Mouse (Mus musculus): ENCODE measurements at regions not wholly inside any gene's neighbourhood (a gene's known extent, or its start where the extent isn't known, plus 50 kb on each side); places are given as distances from the start of the nearest gene placed in this dataset.

- TF ChIP-seq MYOG (IDR thresholded peaks at IDR 0.05; ENCODE audit: control insufficient read depth in 1 of 3, insufficient read depth in 1 of 3, insufficient read length in 2 of 3, low read depth in 2 of 3), result no peak
- Histone ChIP-seq H3ac (ENCODE audit: control insufficient read depth, insufficient read length) (no peak overlapping the region), H3K4me2 (ENCODE audit: low read depth) (no peak overlapping the region)
These were observed 108.8 kb downstream of the Gm10295 start for GRCm38 (mm10) chr7:71242379-71242911.

GRCm38 (mm10) chr7:71239207-71239606 is 112.1 kb downstream of the Gm10295 start:
- H3K27me3 ChIP-seq (ENCODE audit: control insufficient read depth, insufficient read depth, insufficient read length), result no peaks in the 10 kb centered on the region
- TF ChIP-seq TCF12 (IDR thresholded peaks at IDR 0.05; ENCODE audit: insufficient read depth, poor library complexity, severe bottlenecking) (no peak), POLR2A (IDR thresholded peaks at IDR 0.05; ENCODE audit: insufficient read length, low read depth) (no peak), MYOG (IDR thresholded peaks at IDR 0.05; ENCODE audit: control insufficient read depth in 1 of 3, insufficient read depth in 1 of 3, insufficient read length in 2 of 3, low read depth in 2 of 3) (no peak), MAX (IDR thresholded peaks at IDR 0.05; ENCODE audit: low read depth) (no peak), USF1 (IDR thresholded peaks at IDR 0.05; ENCODE audit: low read depth) (no peak), CEBPB (IDR thresholded peaks at IDR 0.05; ENCODE audit: insufficient read depth, poor library complexity, severe bottlenecking) (no peak), POLR2AphosphoS2 (IDR thresholded peaks at IDR 0.05; ENCODE audit: insufficient read length, low read depth) (no peak), TCF3 (IDR thresholded peaks at IDR 0.05; ENCODE audit: insufficient read length, low read depth) (no peak), SRF (IDR thresholded peaks at IDR 0.05; ENCODE audit: control insufficient read depth, insufficient read length, low read depth) (no peak), E2F4 (IDR thresholded peaks at IDR 0.05; ENCODE audit: insufficient read depth) (no peak), REST (IDR thresholded peaks at IDR 0.05; ENCODE audit: insufficient read depth, insufficient read length) (no peak), MYOD1 (IDR thresholded peaks at IDR 0.05; ENCODE audit: control insufficient read depth in 1 of 3, insufficient read length in 2 of 3, low read depth in 2 of 3) (no peak)
- H3K4me2 ChIP-seq (ENCODE audit: low read depth), result no peak overlapping the region

More at GRCm38 (mm10) chr7:71242379-71242911, 108.8 kb downstream of the Gm10295 start:
- no peaks in the 10 kb centered on the region for H3K79me2 ChIP-seq (ENCODE audit: control insufficient read depth, insufficient read depth)
- H3K27me3 ChIP-seq (ENCODE audit: control insufficient read depth, insufficient read depth, insufficient read length), result no peaks in the 10 kb centered on the region
- no peaks in the 10 kb centered on the region for H3K36me3 ChIP-seq (ENCODE audit: control insufficient read depth, insufficient read depth)
- H3K4me3 ChIP-seq, result no peak overlapping the region

GRCm38 (mm10) chr7:71236334-71236733 is 115.0 kb downstream of the Gm10295 start:
- Histone ChIP-seq H3K36me3 (ENCODE audit: control insufficient read depth, insufficient read depth) (no peaks in the 10 kb centered on the region), H3K79me2 (ENCODE audit: control insufficient read depth, insufficient read depth) (no peaks in the 10 kb centered on the region), H3K4me3 (no peak overlapping the region), H3ac (ENCODE audit: control insufficient read depth, insufficient read length) (no peak overlapping the region), H3K4me2 (ENCODE audit: low read depth) (no peak overlapping the region), H3K27me3 (ENCODE audit: control insufficient read depth, insufficient read depth, insufficient read length) (no peaks in the 10 kb centered on the region)
- no peak for TF ChIP-seq CEBPB (IDR thresholded peaks at IDR 0.05; ENCODE audit: insufficient read depth, poor library complexity, severe bottlenecking)
- TF ChIP-seq POLR2AphosphoS2 (IDR thresholded peaks at IDR 0.05; ENCODE audit: insufficient read length, low read depth), result no peak
- no peak for TF ChIP-seq E2F4 (IDR thresholded peaks at IDR 0.05; ENCODE audit: insufficient read depth)
- no peak for TF ChIP-seq REST (IDR thresholded peaks at IDR 0.05; ENCODE audit: insufficient read depth, insufficient read length)
- TF ChIP-seq USF1 (IDR thresholded peaks at IDR 0.05; ENCODE audit: low read depth), result no peak
- no peak for TF ChIP-seq TCF12 (IDR thresholded peaks at IDR 0.05; ENCODE audit: insufficient read depth, poor library complexity, severe bottlenecking)
- TF ChIP-seq TCF3 (IDR thresholded peaks at IDR 0.05; ENCODE audit: insufficient read length, low read depth), result no peak
- TF ChIP-seq MAX (IDR thresholded peaks at IDR 0.05; ENCODE audit: low read depth), result no peak
- no peak for TF ChIP-seq MYOG (IDR thresholded peaks at IDR 0.05; ENCODE audit: control insufficient read depth in 1 of 3, insufficient read depth in 1 of 3, insufficient read length in 2 of 3, low read depth in 2 of 3)
- no peak for TF ChIP-seq MYOD1 (IDR thresholded peaks at IDR 0.05; ENCODE audit: control insufficient read depth in 1 of 3, insufficient read length in 2 of 3, low read depth in 2 of 3)
- TF ChIP-seq SRF (IDR thresholded peaks at IDR 0.05; ENCODE audit: control insufficient read depth, insufficient read length, low read depth), result no peak
- TF ChIP-seq POLR2A (IDR thresholded peaks at IDR 0.05; ENCODE audit: insufficient read length, low read depth), result no peak

More at GRCm38 (mm10) chr7:71239207-71239606, 112.1 kb downstream of the Gm10295 start:
- H3K36me3 ChIP-seq (ENCODE audit: control insufficient read depth, insufficient read depth), result no peaks in the 10 kb centered on the region
- H3K79me2 ChIP-seq (ENCODE audit: control insufficient read depth, insufficient read depth), result no peaks in the 10 kb centered on the region
- H3ac ChIP-seq (ENCODE audit: control insufficient read depth, insufficient read length), result no peak overlapping the region
- H3K4me3 ChIP-seq, result no peak overlapping the region

GRCm38 (mm10) chr7:71234176-71234769 is 117.0 kb downstream of the Gm10295 start:
- Histone ChIP-seq H3K79me2 (ENCODE audit: control insufficient read depth, insufficient read depth) (no peaks in the 10 kb centered on the region), H3K4me2 (ENCODE audit: low read depth) (no peak overlapping the region)

More at GRCm38 (mm10) chr7:71234176-71234769, 117.0 kb downstream of the Gm10295 start:
- Histone ChIP-seq H3K27me3 (ENCODE audit: control insufficient read depth, insufficient read depth, insufficient read length) (no peaks in the 10 kb centered on the region), H3ac (ENCODE audit: control insufficient read depth, insufficient read length) (no peak overlapping the region), H3K36me3 (ENCODE audit: control insufficient read depth, insufficient read depth) (no peaks in the 10 kb centered on the region), H3K4me3 (no peak overlapping the region)
- TF ChIP-seq CEBPB (IDR thresholded peaks at IDR 0.05; ENCODE audit: insufficient read depth, poor library complexity, severe bottlenecking), result no peak
- no peak for TF ChIP-seq TCF3 (IDR thresholded peaks at IDR 0.05; ENCODE audit: insufficient read length, low read depth)
- TF ChIP-seq MYOD1 (IDR thresholded peaks at IDR 0.05; ENCODE audit: control insufficient read depth in 1 of 3, insufficient read length in 2 of 3, low read depth in 2 of 3), result no peak
- TF ChIP-seq TCF12 (IDR thresholded peaks at IDR 0.05; ENCODE audit: insufficient read depth, poor library complexity, severe bottlenecking), result no peak
- no peak for TF ChIP-seq E2F4 (IDR thresholded peaks at IDR 0.05; ENCODE audit: insufficient read depth)
- TF ChIP-seq POLR2AphosphoS2 (IDR thresholded peaks at IDR 0.05; ENCODE audit: insufficient read length, low read depth), result no peak
- no peak for TF ChIP-seq POLR2A (IDR thresholded peaks at IDR 0.05; ENCODE audit: insufficient read length, low read depth)
- no peak for TF ChIP-seq SRF (IDR thresholded peaks at IDR 0.05; ENCODE audit: control insufficient read depth, insufficient read length, low read depth)
- no peak for TF ChIP-seq REST (IDR thresholded peaks at IDR 0.05; ENCODE audit: insufficient read depth, insufficient read length)
